Comparison of ENCODE assay signal across 8 mouse cellular contexts in the genomic region with DNA sequence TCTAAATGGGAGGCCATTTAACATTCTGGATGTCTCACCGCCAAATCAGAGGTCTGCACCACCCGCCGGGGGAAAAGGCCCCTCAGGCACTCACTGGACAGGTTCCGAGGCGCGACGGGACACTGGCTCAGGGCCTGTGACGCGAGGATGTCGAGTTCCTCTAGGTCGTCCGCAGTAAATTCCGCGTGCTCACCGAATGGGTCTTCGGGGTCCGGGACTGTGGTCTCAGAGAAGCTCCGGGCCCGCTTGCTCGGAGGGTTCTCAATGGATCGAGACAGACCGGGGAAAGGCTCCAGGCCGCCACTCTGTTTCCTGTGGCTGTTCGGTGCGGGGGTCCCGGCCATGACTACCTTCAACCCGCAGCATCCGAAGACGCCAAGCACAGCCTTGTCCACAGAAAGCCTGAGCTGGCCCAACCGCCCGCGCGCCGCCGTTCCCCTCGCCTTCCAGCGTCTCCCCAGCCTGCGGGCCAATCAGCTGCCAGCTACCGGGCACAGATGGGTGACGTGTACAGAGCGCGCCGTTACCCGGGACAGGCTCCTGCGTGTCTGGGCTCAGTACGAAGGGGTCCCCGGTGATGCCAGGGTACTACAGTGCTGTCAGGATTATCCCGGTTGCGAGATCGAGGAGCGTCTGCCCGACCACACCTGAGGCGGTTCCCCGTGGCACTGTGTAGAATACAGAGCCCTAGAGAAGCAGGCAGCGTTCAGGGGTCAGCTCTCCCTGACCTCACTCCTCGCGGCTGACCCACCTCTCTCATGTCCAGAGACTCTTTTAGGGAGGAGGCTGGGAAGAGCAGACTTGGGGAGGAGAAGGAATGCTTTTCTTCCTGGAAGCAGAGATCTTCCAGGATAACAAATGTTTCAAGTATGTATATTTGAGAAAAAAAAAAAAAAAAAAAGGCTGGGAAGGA. TPM values are rescaled to one million over a fixed set of nuclear protein-coding genes. Genes with fewer than 3 reads are reported as not detected.
A peak's percentile ranks its signal among the peaks of the same experiment; 100 is the strongest.
DNase-seq lines count a peak whose midpoint lies in the region; ATAC-seq and TF ChIP-seq lines count a peak whose summit lies in the region.

A gene (minus strand): TSS at position 464 of the 913 bp plus-strand sequence.

- H3K4me3 ChIP-seq in cortical plate, adult 2 months (ENCODE audit: insufficient read depth, low read length), result peak within 1 kb of the TSS; percentile 95

- no peak for TF ChIP-seq CTCF in cortical plate, adult 2 months (IDR thresholded peaks at IDR 0.05; ENCODE audit: extremely low read depth, insufficient read depth, low read length)

- peak within 1 kb of the TSS; percentile 78 for H3K27ac ChIP-seq in cortical plate, adult 2 months (ENCODE audit: insufficient read depth, low read length)

- peak; percentile 81 for DNase-seq in adipocyte (ENCODE audit: low spot score)
- DNase-seq in gastrocnemius, postnatal 10 days, result peak; percentile 90
- DNase-seq in induced T-regulatory cell, adult 2 months (ENCODE audit: low read depth), result peak; percentile 92
- peak; percentile 89 to 92 for DNase-seq in left cerebral cortex, adult 8-10 months (ENCODE audit: low spot score in 2 of 2)
- peak; percentile 96 for DNase-seq in right cerebral cortex, adult 18-20 months
- DNase-seq in urinary bladder, adult 2 months (ENCODE audit: low spot score), result peak; percentile 86

- peak; percentile 100 for ATAC-seq in megakaryocyte, adult 5-6 weeks (ENCODE audit: poor library complexity, severe bottlenecking)

- peak; percentile 87 for TF ChIP-seq POLR2A in cortical plate, adult 2 months (IDR thresholded peaks at IDR 0.05; ENCODE audit: extremely low read depth, insufficient read depth, low read length)

- H3K4me1 ChIP-seq in cortical plate, adult 2 months (ENCODE audit: control insufficient read depth, insufficient read depth, low read length), result peaks cover 6% of the 10 kb centered on the region; the same call in 1 of the 2 replicates

RNA-seq across cellular contexts. Expression of the gene that starts here (rescaled TPM):
- polyA plus RNA-seq in cortical plate, adult 2 months (2012; rRNA removed), result 36.4 and 37.1 TPM in 2 replicates
- 10 to 100 TPM in 1 of 2 experiments, 1 to 10 TPM in 1; 7.6 to 11.6 TPM for total RNA-seq in gastrocnemius, postnatal 10 days (2021)
- 10 to 100 TPM; 24.7 to 31.7 (median 27.3) TPM for total RNA-seq in left cerebral cortex, adult 8-10 months (2022)
- 7.2 and 9.5 TPM in 2 replicates for total RNA-seq in megakaryocyte, adult 5-6 weeks (2015)
- 9.7 and 10.2 TPM in 2 replicates for total RNA-seq in megakaryocyte, adult 5-6 weeks (2017)
- polyA plus RNA-seq in urinary bladder, adult 2 months (2012; rRNA removed), result 17.1 and 17.6 TPM in 2 replicates

Comparison
In these comparisons a context has a peak if more than half of its experiments do, and no peak if none do; other contexts are left out.
1. Peak in every context shown above with its lines: DNase-seq, ATAC-seq, H3K4me3 ChIP-seq and H3K27ac ChIP-seq.